Mouse (Mus musculus) midbrain, embryonic 11.5 days (tissue): Measurements from ENCODE around the gene Hdac9. TPM values are rescaled to one million over a fixed set of nuclear protein-coding genes. Genes with fewer than 3 reads are reported as not detected.
A peak's percentile ranks its signal among the peaks of the same experiment; 100 is the strongest.

ENCODE experiments used
- ATAC-seq: fragments of 200-750 bp; cut with Nextera tagmentation; 2 replicates; pipeline ENCODE4 v1.8.0; 2017; ENCODE audit warnings: moderate TSS enrichment, moderate library complexity; ENCODE audit not compliant: low FRiP score
- DNase-seq: peaks from one replicate; pipeline ENCODE4 v3.0.0; 2015; ENCODE audit warnings: low spot score; ENCODE audit errors: missing footprints
- H3K27ac ChIP-seq: fragments of 300-500 bp; sonication (generic); 2 replicates; pipeline ENCODE4 v1.5.1; 2014; ENCODE audit warnings: low read depth, low read length
- H3K27me3 ChIP-seq: fragments of 300-500 bp; sonication (generic); 2 replicates; pipeline ENCODE4 v1.6.1; 2014; ENCODE audit warnings: mild to moderate bottlenecking, low read length, moderate library complexity, mixed read lengths; ENCODE audit not compliant: control insufficient read depth, insufficient read depth
- H3K36me3 ChIP-seq: fragments of 300-500 bp; sonication (generic); 2 replicates; pipeline ENCODE4 v1.6.1; 2014; ENCODE audit warnings: mild to moderate bottlenecking, low read length, moderate library complexity, mixed read lengths; ENCODE audit not compliant: control insufficient read depth, insufficient read depth
- H3K4me1 ChIP-seq: fragments of 300-500 bp; sonication (generic); 2 replicates; pipeline ENCODE4 v1.6.1; 2014; ENCODE audit warnings: low read length; ENCODE audit not compliant: control insufficient read depth, insufficient read depth
- H3K4me2 ChIP-seq: fragments of 300-500 bp; sonication (generic); 2 replicates; pipeline ENCODE4 v1.6.1; 2014; ENCODE audit warnings: mild to moderate bottlenecking, moderate library complexity
- H3K4me3 ChIP-seq: fragments of 300-500 bp; sonication (generic); 2 replicates; pipeline ENCODE4 v1.5.1; 2014; ENCODE audit warnings: low read depth, low read length
- H3K9ac ChIP-seq: fragments of 300-500 bp; sonication (generic); 2 replicates; pipeline ENCODE4 v1.6.1; 2014; ENCODE audit warnings: low read length
- H3K9me3 ChIP-seq: fragments of 300-500 bp; sonication (generic); 2 replicates; pipeline ENCODE4 v1.6.1; 2016; ENCODE audit warnings: low read length; ENCODE audit not compliant: control insufficient read depth
- WGBS: fragments of 180-500 bp; shearing (Covaris S2); extraction: QIAGEN DNeasy Blood & Tissue Kit; methylation state at CpG from one replicate; pipeline ENCODE4 v1.1.7; 2014; 5-methylcytosine and 5-hydroxymethylcytosine counted together
- polyA plus RNA-seq: library from polyadenylated mRNA; unstranded; fragments of >200 nt; fragmentation: Nextera tagmentation; extraction: Ambion mirVana; gene quantifications from 2 replicates; pipeline ENCODE4 v1.2.1, GENCODE M21; 2014

The Hdac9 gene
- polyA plus RNA-seq, 1 experiment from 2014 or later = 14.1 TPM

DNA sequence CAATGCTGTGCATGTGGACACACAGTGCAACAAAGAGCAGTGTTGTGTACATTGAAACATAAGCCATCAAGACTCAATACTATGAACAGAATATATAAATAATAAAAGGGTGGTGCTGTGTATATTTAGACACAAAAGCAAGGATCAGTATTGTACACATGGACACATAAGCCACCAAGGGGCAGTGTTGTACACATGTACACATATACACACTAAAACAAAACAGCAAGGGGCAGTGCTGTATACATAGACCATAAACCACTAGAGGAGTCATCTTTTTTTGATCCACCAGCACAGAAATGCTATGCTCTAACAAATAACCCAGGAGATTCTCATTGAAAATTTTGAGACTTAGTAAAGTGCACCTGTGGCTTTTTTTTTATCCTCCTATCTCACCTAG is 255.5 kb downstream of the Hdac9 start:
- Histone ChIP-seq H3K36me3 (no peaks in the 10 kb centered on the region), H3K4me3 (no peak overlapping the region), H3K27me3 (no peaks in the 10 kb centered on the region), H3K9ac (no peak overlapping the region), H3K4me1 (peaks cover 2% of the 10 kb centered on the region; the same call in 1 of the 2 replicates), H3K9me3 (no peaks in the 10 kb centered on the region), H3K4me2 (no peak overlapping the region), H3K27ac (no peak overlapping the region)
- no peak for DNase-seq
- ATAC-seq = no peak; the same call in 1 of the 2 replicates

- no peak overlapping the region for H3K4me2 ChIP-seq
- no peak overlapping the region for H3K4me3 ChIP-seq
- H3K27me3 ChIP-seq = no peaks in the 10 kb centered on the region
- ATAC-seq = no peak
- peaks cover 2% of the 10 kb centered on the region; the same call in 1 of the 2 replicates for H3K4me1 ChIP-seq
- H3K9ac ChIP-seq = no peak overlapping the region
- no peak overlapping the region for H3K27ac ChIP-seq
- H3K9me3 ChIP-seq = no peaks in the 10 kb centered on the region
- WGBS = 53% methylated on average over 5 of the region's 5 CpGs
- DNase-seq = no peak
- no peaks in the 10 kb centered on the region for H3K36me3 ChIP-seq
Observed at GRCm38 (mm10) chr12:34660027-34660426, 256.9 kb downstream of the Hdac9 start.

GRCm38 (mm10) chr12:34658568-34658967 is 258.3 kb downstream of the Hdac9 start:
- no peak overlapping the region for H3K9ac ChIP-seq
- no peaks in the 10 kb centered on the region for H3K9me3 ChIP-seq
- no peaks in the 10 kb centered on the region for H3K36me3 ChIP-seq
- WGBS = 60% methylated on average over 3 of the region's 3 CpGs
- H3K27ac ChIP-seq = no peak overlapping the region
- H3K4me1 ChIP-seq = peaks cover 2% of the 10 kb centered on the region; the same call in 1 of the 2 replicates
- ATAC-seq (no peak), DNase-seq (no peak)
- no peak overlapping the region for H3K4me2 ChIP-seq
- no peaks in the 10 kb centered on the region for H3K27me3 ChIP-seq
- no peak overlapping the region for H3K4me3 ChIP-seq

DNA sequence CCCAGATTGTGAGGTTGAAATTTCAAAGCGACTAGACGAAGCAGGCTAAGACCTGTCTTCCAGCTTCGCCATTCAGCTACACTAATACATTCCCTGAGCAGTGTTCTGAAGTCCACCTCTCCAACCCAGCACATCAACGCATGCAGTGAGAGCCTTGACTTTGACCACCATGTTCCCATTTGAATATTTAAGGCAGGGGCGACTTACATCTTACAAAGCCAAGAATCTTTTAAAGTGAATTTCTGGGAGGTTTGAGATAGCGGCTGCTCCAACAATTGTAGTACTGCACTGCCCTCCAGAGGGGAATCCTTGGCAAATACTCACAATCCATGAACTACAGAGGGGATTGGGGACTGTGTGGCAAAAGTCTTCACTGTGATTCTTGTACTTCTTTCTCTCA is 258.8 kb downstream of the Hdac9 start:
- peak; percentile 91 for DNase-seq
- Histone ChIP-seq H3K27me3 (no peaks in the 10 kb centered on the region), H3K4me3 (no peak overlapping the region), H3K4me1 (peaks cover 2% of the 10 kb centered on the region; the same call in 1 of the 2 replicates), H3K27ac (no peak overlapping the region), H3K4me2 (peak overlapping the region; percentile 17; the same call in 1 of the 2 replicates), H3K36me3 (no peaks in the 10 kb centered on the region), H3K9ac (no peak overlapping the region), H3K9me3 (no peaks in the 10 kb centered on the region)
- peak; percentile 80 for ATAC-seq
- WGBS = 45% methylated on average over 6 of the region's 6 CpGs

DNA sequence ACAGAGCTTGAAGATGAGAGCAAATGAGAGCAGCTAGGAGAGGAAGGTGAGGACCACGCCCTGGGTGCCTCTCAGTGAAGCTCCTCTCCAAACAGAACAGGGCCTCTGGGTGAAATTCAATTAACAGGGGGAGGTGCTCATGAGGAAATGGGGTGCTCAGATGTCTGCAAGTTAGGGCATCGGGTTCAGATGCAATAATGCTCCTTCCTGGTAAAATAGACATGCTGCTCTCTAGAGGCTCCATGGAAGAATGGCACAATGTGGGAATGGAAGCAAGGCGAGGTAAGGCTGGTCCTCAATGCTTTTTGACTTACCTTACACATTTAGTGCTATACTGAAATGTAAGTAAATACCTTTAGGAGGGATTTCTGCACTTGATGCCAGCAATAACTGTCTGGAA is 263.3 kb downstream of the Hdac9 start:
- Histone ChIP-seq H3K4me1 (no peaks in the 10 kb centered on the region; the same call in 1 of the 2 replicates), H3K27me3 (no peaks in the 10 kb centered on the region), H3K9me3 (no peaks in the 10 kb centered on the region), H3K27ac (no peak overlapping the region), H3K9ac (no peak overlapping the region), H3K36me3 (no peaks in the 10 kb centered on the region), H3K4me2 (no peak overlapping the region), H3K4me3 (no peak overlapping the region)
- ATAC-seq (no peak), DNase-seq (no peak)
- 35% methylated on average over 3 of the region's 3 CpGs for WGBS

DNA sequence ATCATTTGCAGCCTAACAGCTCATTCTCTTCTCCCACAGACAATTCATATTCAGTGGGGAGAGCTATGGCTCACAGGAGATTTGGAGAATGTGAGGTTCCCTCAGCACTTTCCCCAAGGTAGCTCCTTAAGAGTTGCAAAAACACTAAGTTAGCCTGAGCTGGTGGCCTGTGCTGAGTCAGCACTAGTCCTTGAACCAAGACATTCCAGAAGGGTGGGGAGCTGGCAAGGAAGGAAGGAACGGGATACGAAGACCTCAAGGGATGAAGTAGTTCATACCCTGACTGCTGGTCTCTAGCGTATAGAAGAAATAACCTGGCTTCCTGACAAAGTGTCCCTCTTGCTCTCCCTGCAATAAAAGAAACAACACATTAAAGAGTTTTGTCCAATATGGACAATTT is 268.1 kb downstream of the Hdac9 start:
- no peak overlapping the region for H3K9ac ChIP-seq
- H3K27ac ChIP-seq = no peak overlapping the region
- DNase-seq (no peak), ATAC-seq (no peak)
- H3K27me3 ChIP-seq = no peaks in the 10 kb centered on the region
- H3K4me2 ChIP-seq = no peak overlapping the region
- no peak overlapping the region for H3K4me3 ChIP-seq
- no peaks in the 10 kb centered on the region for H3K4me1 ChIP-seq
- no peaks in the 10 kb centered on the region for H3K36me3 ChIP-seq
- no peaks in the 10 kb centered on the region for H3K9me3 ChIP-seq
- 84% methylated on average over 3 of the region's 3 CpGs for WGBS

GRCm38 (mm10) chr12:34641705-34642259 is 275.1 kb downstream of the Hdac9 start:
- 67% methylated on average over 4 of the region's 4 CpGs for WGBS
- H3K4me1 ChIP-seq = no peaks in the 10 kb centered on the region
- no peak overlapping the region for H3K9ac ChIP-seq
- DNase-seq (no peak), ATAC-seq (no peak)
- no peak overlapping the region for H3K4me3 ChIP-seq
- H3K4me2 ChIP-seq = no peak overlapping the region
- H3K9me3 ChIP-seq = no peaks in the 10 kb centered on the region
- no peaks in the 10 kb centered on the region for H3K36me3 ChIP-seq
- H3K27me3 ChIP-seq = no peaks in the 10 kb centered on the region
- H3K27ac ChIP-seq = no peak overlapping the region

GRCm38 (mm10) chr12:34637238-34638124 is 279.4 kb downstream of the Hdac9 start:
- Histone ChIP-seq H3K9ac (no peak overlapping the region), H3K9me3 (no peaks in the 10 kb centered on the region), H3K4me3 (no peak overlapping the region), H3K36me3 (no peaks in the 10 kb centered on the region), H3K4me2 (no peak overlapping the region), H3K4me1 (no peaks in the 10 kb centered on the region), H3K27ac (no peak overlapping the region), H3K27me3 (no peaks in the 10 kb centered on the region)
- 83% methylated on average over 16 of the region's 16 CpGs for WGBS
- DNase-seq (no peak), ATAC-seq (no peak)

DNA sequence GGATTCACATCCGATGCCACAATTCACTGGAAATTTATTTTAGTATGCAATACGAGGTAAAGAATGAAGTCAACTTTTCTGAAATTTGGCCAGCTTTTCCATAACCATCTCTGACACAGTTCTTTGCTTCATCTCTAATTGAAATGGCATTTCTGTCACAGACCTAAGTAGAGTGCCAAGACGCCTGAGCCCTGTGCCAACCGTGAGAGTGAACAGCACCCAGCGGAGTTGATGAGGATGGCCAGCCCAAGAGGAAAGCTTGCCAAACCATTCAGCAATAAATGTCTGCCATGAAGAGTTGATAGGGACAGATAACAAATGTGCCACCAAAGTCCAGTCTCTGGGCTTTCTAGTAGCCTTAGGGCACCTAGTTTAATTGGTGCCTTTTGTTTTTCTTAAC is 297.8 kb downstream of the Hdac9 start:
- H3K4me3 ChIP-seq = no peak overlapping the region
- no peaks in the 10 kb centered on the region for H3K9me3 ChIP-seq
- no peak overlapping the region for H3K27ac ChIP-seq
- no peaks in the 10 kb centered on the region for H3K36me3 ChIP-seq
- DNase-seq (no peak), ATAC-seq (no peak)
- H3K4me2 ChIP-seq = no peak overlapping the region
- no peak overlapping the region for H3K9ac ChIP-seq
- H3K27me3 ChIP-seq = no peaks in the 10 kb centered on the region
- WGBS = 87% methylated on average over 5 of the region's 5 CpGs
- no peaks in the 10 kb centered on the region for H3K4me1 ChIP-seq
